In genomic region chr16:90475701-90476229, GRCm38 (mm10) we compare ENCODE assay signal across 14 mouse cellular contexts.
DNase-seq lines count a peak whose midpoint lies in the region; ATAC-seq and TF ChIP-seq lines count a peak whose summit lies in the region.
"Had no signal": no experiment of that assay in that cellular context is flagged by ENCODE, and none has a peak within 500 bp of the region (broad histone marks: within the 10 kb centered on the region; RNA-seq: fewer than 3 reads in every experiment).

No protein-coding gene starts in this region.

- TF ChIP-seq CTCF in gastrocnemius, adult 2 months (IDR thresholded peaks at IDR 0.05) = no peak

- no peak overlapping the region for H3K4me3 ChIP-seq in kidney, embryonic 16.5 days (ENCODE audit: low read length)
- no peak overlapping the region for H3K4me3 ChIP-seq in gastrocnemius, adult 2 months
- no peak overlapping the region for H3K4me3 ChIP-seq in forebrain, embryonic 13.5 days
- H3K4me3 ChIP-seq: heart, embryonic 12.5 days; hindbrain, embryonic 13.5 days; limb, embryonic 12.5 days had no signal

- no peaks in the 10 kb centered on the region for H3K4me1 ChIP-seq in kidney, embryonic 16.5 days (ENCODE audit: insufficient read depth, low read length)
- H3K4me1 ChIP-seq in forebrain, embryonic 13.5 days = no peaks in the 10 kb centered on the region
- H3K4me1 ChIP-seq: heart, embryonic 12.5 days; hindbrain, embryonic 13.5 days; limb, embryonic 12.5 days had no signal

- H3K36me3 ChIP-seq in kidney, embryonic 16.5 days (ENCODE audit: insufficient read depth, low read length) = peaks cover 44% of the 10 kb centered on the region
- H3K36me3 ChIP-seq in forebrain, embryonic 13.5 days (ENCODE audit: poor library complexity, severe bottlenecking) = peaks cover 89% of the 10 kb centered on the region

- no peak overlapping the region for H3K4me2 ChIP-seq in kidney, embryonic 16.5 days (replicated peaks; ENCODE audit: low read depth, low read length)
- no peak overlapping the region for H3K4me2 ChIP-seq in forebrain, embryonic 13.5 days
- H3K4me2 ChIP-seq: heart, embryonic 12.5 days; hindbrain, embryonic 13.5 days; limb, embryonic 12.5 days had no signal

- no peak overlapping the region for H3K9ac ChIP-seq in kidney, embryonic 16.5 days (replicated peaks; ENCODE audit: low read length)
- H3K9ac ChIP-seq in forebrain, embryonic 13.5 days = no peak overlapping the region
- H3K9ac ChIP-seq: heart, embryonic 12.5 days; hindbrain, embryonic 13.5 days; limb, embryonic 12.5 days had no signal

- H3K9me3 ChIP-seq in kidney, embryonic 16.5 days (ENCODE audit: low read length) = peaks cover 4% of the 10 kb centered on the region; the same call in 1 of the 2 replicates
- H3K9me3 ChIP-seq in forebrain, embryonic 13.5 days (replicated peaks) = peaks cover 7% of the 10 kb centered on the region
- H3K9me3 ChIP-seq: hindbrain, embryonic 13.5 days had no signal

- no peaks in the 10 kb centered on the region for H3K27me3 ChIP-seq in kidney, embryonic 16.5 days (ENCODE audit: insufficient read depth, low read length)
- no peaks in the 10 kb centered on the region for H3K27me3 ChIP-seq in forebrain, embryonic 13.5 days
- H3K27me3 ChIP-seq: heart, embryonic 12.5 days; hindbrain, embryonic 13.5 days; limb, embryonic 12.5 days had no signal

- ATAC-seq in kidney, embryonic 16.5 days (ENCODE audit: low FRiP score, low TSS enrichment) = peak; percentile 15; the same call in 1 of the 2 replicates
- ATAC-seq in forebrain, embryonic 13.5 days = no peak

- intact Hi-C loops in gastrocnemius, adult 2 months (cut with DNase I) = no loop called here

- no peak overlapping the region for H3K27ac ChIP-seq in kidney, embryonic 16.5 days (ENCODE audit: low read length)
- H3K27ac ChIP-seq in gastrocnemius, adult 2 months = no peak overlapping the region
- no peak overlapping the region for H3K27ac ChIP-seq in forebrain, embryonic 13.5 days
- H3K27ac ChIP-seq: hindbrain, embryonic 13.5 days; limb, embryonic 12.5 days; stomach, postnatal 0 days had no signal

- 63% methylated on average over 16 of the region's 16 CpGs for WGBS in kidney, embryonic 16.5 days
- 91% methylated on average over 16 of the region's 16 CpGs for WGBS in forebrain, embryonic 13.5 days

- DNase-seq in kidney, postnatal 25 days = no peak
- peak; percentile 28 for DNase-seq in c-Kit-positive CD71-negative TER-119-negative erythroid progenitor cells, embryonic 14.5 days (ENCODE audit: low read depth)
- DNase-seq in naive thymus-derived CD4-positive, alpha-beta T cell, adult 2 months (ENCODE audit: low read depth) = peak; percentile 81
- DNase-seq in gastrocnemius, adult 2 months = no peak
- no peak for DNase-seq in adrenal gland, adult 8-10 months
- no peak for DNase-seq in layer of hippocampus, adult 11-12 months (ENCODE audit: low spot score)
- DNase-seq: cerebellum, adult 11-12 months; kidney, adult 8-10 months had no signal

Comparison
In these comparisons a context has a peak if more than half of its experiments do, and no peak if none do; other contexts are left out.
1. DNase-seq: peak in c-Kit-positive CD71-negative TER-119-negative erythroid progenitor cells, embryonic 14.5 days (single experiment) and naive thymus-derived CD4-positive, alpha-beta T cell, adult 2 months (single experiment); none in kidney, postnatal 25 days (0 of 2), gastrocnemius, adult 2 months (single experiment), adrenal gland, adult 8-10 months (single experiment) and layer of hippocampus, adult 11-12 months (single experiment).